Mouse (Mus musculus) cortical plate, adult 2 months (tissue): Measurements from ENCODE around the gene Ccdc130. TPM values are rescaled to one million over a fixed set of nuclear protein-coding genes. Genes with fewer than 3 reads are reported as not detected.

Experiments used
- H3K27ac ChIP-seq: fragments of 200-500 bp; 2 replicates; pipeline ENCODE4 v1.5.1; 2012; ENCODE audit warnings: low read length, control low read depth, inconsistent platforms; ENCODE audit not compliant: insufficient read depth
- H3K4me1 ChIP-seq: fragments of 200-500 bp; 2 replicates; pipeline ENCODE4 v1.6.1; 2011; ENCODE audit warnings: low read length; ENCODE audit not compliant: control insufficient read depth, insufficient read depth
- H3K4me3 ChIP-seq: fragments of 200-500 bp; 2 replicates; pipeline ENCODE4 v1.5.1; 2011; ENCODE audit warnings: mild to moderate bottlenecking, low read length, control low read depth; ENCODE audit not compliant: insufficient read depth
- CTCF ChIP-seq: fragments of 200-500 bp; IDR thresholded peaks from 2 replicates; pipeline ENCODE4 v1.5.1; 2011; ENCODE audit warnings: mild to moderate bottlenecking, control low read depth, low read length; ENCODE audit not compliant: insufficient read depth; ENCODE audit errors: extremely low read depth
- POLR2A ChIP-seq: fragments of 200-500 bp; IDR thresholded peaks from 2 replicates; pipeline ENCODE4 v1.6.1; 2011; ENCODE audit warnings: mild to moderate bottlenecking, low read length, control low read depth; ENCODE audit not compliant: insufficient read depth; ENCODE audit errors: extremely low read depth
- polyA plus RNA-seq: library from polyadenylated mRNA; depleted of rRNA; stranded (reverse); fragments of >200 nt; gene quantifications from 2 replicates; pipeline ENCODE4 v1.2.3, GENCODE M21; 2012

Ccdc130 gene
- polyA plus RNA-seq, 1 experiment: 42.5 TPM

DNA sequence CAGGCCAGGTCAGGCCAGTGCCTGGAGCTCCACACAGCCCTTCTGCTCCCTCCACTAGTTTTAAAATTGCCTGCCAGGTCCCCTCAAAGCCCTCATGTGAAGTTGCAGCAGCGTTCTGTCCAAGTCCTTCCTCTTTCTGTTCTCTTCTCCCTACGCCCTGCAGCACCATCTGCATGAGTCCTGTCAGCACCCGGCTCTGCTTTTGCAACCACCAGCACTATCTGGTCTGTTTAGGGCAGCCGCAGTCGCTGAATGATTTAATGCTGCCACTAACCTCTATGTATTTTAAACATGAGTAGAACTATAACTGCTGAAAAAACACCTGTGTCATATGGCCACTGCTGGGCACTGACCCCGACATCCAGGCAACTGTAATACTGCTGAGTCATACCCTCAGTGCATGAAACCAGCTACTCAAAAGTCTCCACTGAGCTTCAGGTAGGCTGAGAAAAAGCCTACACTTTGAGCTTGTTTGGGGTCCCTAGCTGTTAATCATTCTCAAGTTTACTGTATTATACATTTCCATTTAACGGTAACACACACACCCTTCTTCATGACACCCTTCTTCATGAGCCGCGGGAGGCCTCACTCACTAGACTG lies 47.5 kb downstream of the Ccdc130 start:
- no peaks in the 10 kb centered on the region for H3K4me1 ChIP-seq
- no peak for TF ChIP-seq POLR2A
- TF ChIP-seq CTCF: no peak
- no peak overlapping the region for H3K4me3 ChIP-seq
- H3K27ac ChIP-seq: 0 out of 2 replicates have a peak overlapping the region, but pooled peaks have one; percentile 14

- H3K4me1 ChIP-seq: no peaks in the 10 kb centered on the region
- H3K27ac ChIP-seq: no peak overlapping the region
- no peak overlapping the region for H3K4me3 ChIP-seq
- TF ChIP-seq CTCF (no peak), POLR2A (no peak)
These were observed 50.1 kb downstream of the Ccdc130 start for GRCm38 (mm10) chr8:84220105-84220504.

DNA sequence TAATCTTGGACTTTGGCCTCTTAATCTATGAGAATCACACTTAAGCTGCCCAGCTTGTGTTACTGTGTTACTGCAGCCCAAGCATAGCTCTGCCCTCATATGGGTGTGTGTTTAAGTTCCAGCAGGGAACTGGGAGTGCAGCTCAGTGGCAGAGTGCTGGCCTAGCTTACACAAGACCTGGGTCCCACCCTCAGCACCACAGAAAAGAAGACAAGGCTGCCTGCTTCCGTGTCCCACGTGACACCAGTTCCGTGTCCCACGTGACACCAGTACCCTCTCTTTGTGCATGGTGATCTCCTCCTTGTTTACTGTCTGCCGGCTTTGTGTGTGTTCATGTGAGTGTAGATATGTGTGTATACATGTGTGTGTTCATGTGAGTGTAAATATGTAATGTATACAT lies 52.0 kb downstream of the Ccdc130 start:
- H3K4me3 ChIP-seq: no peak overlapping the region
- H3K27ac ChIP-seq: no peak overlapping the region
- TF ChIP-seq POLR2A (no peak), CTCF (no peak)
- H3K4me1 ChIP-seq: no peaks in the 10 kb centered on the region

GRCm38 (mm10) chr8:84217206-84217605 lies 53.0 kb downstream of the Ccdc130 start:
- TF ChIP-seq POLR2A: no peak
- TF ChIP-seq CTCF: no peak
- H3K27ac ChIP-seq: no peak overlapping the region
- no peaks in the 10 kb centered on the region for H3K4me1 ChIP-seq
- H3K4me3 ChIP-seq: no peak overlapping the region

GRCm38 (mm10) chr8:84213277-84213676 lies 56.9 kb downstream of the Ccdc130 start:
- TF ChIP-seq POLR2A (no peak), CTCF (no peak)
- Histone ChIP-seq H3K4me1 (no peaks in the 10 kb centered on the region), H3K4me3 (no peak overlapping the region), H3K27ac (no peak overlapping the region)

DNA sequence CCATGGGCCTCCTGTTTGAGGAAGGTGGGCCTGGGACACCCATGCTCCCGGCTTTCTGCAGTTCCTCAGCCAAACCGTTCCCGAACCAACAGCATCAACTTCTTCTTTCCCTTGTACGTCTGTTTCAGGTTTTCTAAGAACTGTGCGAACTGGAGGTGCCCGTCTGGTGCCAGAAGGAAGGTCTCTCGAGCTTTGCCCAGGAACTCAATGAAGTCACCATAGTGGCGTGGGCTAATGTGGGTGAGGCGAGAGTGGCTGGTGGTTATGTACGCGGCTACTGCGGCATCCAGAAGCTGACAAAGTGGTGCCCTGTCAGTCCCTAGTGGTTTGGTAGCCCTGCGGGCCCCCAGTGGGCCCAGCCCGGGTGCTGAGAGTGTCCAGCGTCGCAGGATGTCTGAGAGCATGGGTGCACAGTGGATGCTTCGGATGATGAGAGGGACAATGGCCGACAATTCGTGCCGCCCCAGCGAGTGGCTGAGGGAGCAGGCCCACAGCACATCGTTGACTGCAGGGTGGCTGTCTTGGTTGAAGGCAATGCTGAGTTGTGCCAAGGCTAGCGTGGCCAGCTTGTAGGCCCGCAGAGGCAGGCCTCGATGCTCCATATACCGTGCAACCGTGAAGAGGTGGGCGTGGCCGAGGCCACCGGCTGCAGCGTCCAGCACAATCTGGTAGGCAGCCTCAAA lies 58.2 kb downstream of the Ccdc130 start:
- no peaks in the 10 kb centered on the region for H3K4me1 ChIP-seq
- no peak for TF ChIP-seq POLR2A
- no peak for TF ChIP-seq CTCF
- no peak overlapping the region for H3K4me3 ChIP-seq

GRCm38 (mm10) chr8:84211202-84211601 lies 59.0 kb downstream of the Ccdc130 start:
- TF ChIP-seq CTCF (no peak), POLR2A (no peak)
- no peak overlapping the region for H3K4me3 ChIP-seq
- no peak overlapping the region for H3K27ac ChIP-seq
- no peaks in the 10 kb centered on the region for H3K4me1 ChIP-seq

More for the DNA sequence above, 58.2 kb downstream of the Ccdc130 start:
- H3K27ac ChIP-seq: no peak overlapping the region

GRCm38 (mm10) chr8:84210167-84210791 lies 59.9 kb downstream of the Ccdc130 start:
- Histone ChIP-seq H3K27ac (peak overlapping the region; percentile 22; the same call in 1 of the 2 replicates), H3K4me1 (no peaks in the 10 kb centered on the region), H3K4me3 (peak overlapping the region; percentile 9; the same call in 1 of the 2 replicates)
- TF ChIP-seq CTCF: peak; percentile 80
- no peak for TF ChIP-seq POLR2A

- TF ChIP-seq CTCF: no peak
- TF ChIP-seq POLR2A: no peak
- Histone ChIP-seq H3K4me1 (no peaks in the 10 kb centered on the region), H3K4me3 (no peak overlapping the region), H3K27ac (no peak overlapping the region; the same call in 1 of the 2 replicates)
These were observed 61.5 kb downstream of the Ccdc130 start for GRCm38 (mm10) chr8:84208381-84209380.
